Mouse (Mus musculus): ENCODE data around the gene Macf1.

The Macf1 gene

GRCm38 (mm10) chr4:123591026-123591635 is 93.0 kb downstream of the Macf1 start:
- peak; percentile 35 to 44 for DNase-seq

GRCm38 (mm10) chr4:123589496-123589895 is 94.7 kb downstream of the Macf1 start:
- no peak for DNase-seq

GRCm38 (mm10) chr4:123588353-123589301 is 95.5 kb downstream of the Macf1 start:
- peak in 1 of 2 experiments; percentile 31 for DNase-seq

- no peak for DNase-seq
Observed at GRCm38 (mm10) chr4:123587616-123588015, 96.5 kb downstream of the Macf1 start.

GRCm38 (mm10) chr4:123584720-123585093 is 99.5 kb downstream of the Macf1 start:
- peak in 1 of 2 experiments; percentile 40 for DNase-seq

- no peak for DNase-seq
Observed at GRCm38 (mm10) chr4:123584084-123584719, 100.0 kb downstream of the Macf1 start.

- DNase-seq: no peak
Observed at GRCm38 (mm10) chr4:123577469-123578088, 106.6 kb downstream of the Macf1 start.

GRCm38 (mm10) chr4:123572434-123573336 is 111.5 kb downstream of the Macf1 start:
- DNase-seq: no peak

- no peak for DNase-seq
Observed at GRCm38 (mm10) chr4:123571869-123572268, 112.3 kb downstream of the Macf1 start.

GRCm38 (mm10) chr4:123565291-123565861 is 118.8 kb downstream of the Macf1 start:
- DNase-seq: no peak

GRCm38 (mm10) chr4:123564051-123564791 is 119.9 kb downstream of the Macf1 start:
- no peak for DNase-seq

- DNase-seq: no peak
Observed at GRCm38 (mm10) chr4:123562177-123562815, 121.9 kb downstream of the Macf1 start.

- no peak for DNase-seq
Observed at GRCm38 (mm10) chr4:123560896-123561295, 123.3 kb downstream of the Macf1 start.

GRCm38 (mm10) chr4:123558496-123558895 is 125.7 kb downstream of the Macf1 start:
- DNase-seq: no peak

GRCm38 (mm10) chr4:123555251-123555650 is 128.9 kb downstream of the Macf1 start:
- no peak for DNase-seq

GRCm38 (mm10) chr4:123552689-123553088 is 131.5 kb downstream of the Macf1 start:
- DNase-seq: no peak

GRCm38 (mm10) chr4:123548317-123548716 is 135.8 kb downstream of the Macf1 start:
- DNase-seq: peak; percentile 41 to 62

- DNase-seq: no peak
Observed at GRCm38 (mm10) chr4:123543691-123544090, 140.5 kb downstream of the Macf1 start.

- peak; percentile 81 to 82 for DNase-seq
Observed at GRCm38 (mm10) chr4:123535271-123535670, 148.9 kb downstream of the Macf1 start.

GRCm38 (mm10) chr4:123532001-123532400 is 152.2 kb downstream of the Macf1 start:
- DNase-seq: peak in 1 of 2 experiments; percentile 22
